Mouse (Mus musculus): ENCODE results near the gene Ss18l1.

DNA sequence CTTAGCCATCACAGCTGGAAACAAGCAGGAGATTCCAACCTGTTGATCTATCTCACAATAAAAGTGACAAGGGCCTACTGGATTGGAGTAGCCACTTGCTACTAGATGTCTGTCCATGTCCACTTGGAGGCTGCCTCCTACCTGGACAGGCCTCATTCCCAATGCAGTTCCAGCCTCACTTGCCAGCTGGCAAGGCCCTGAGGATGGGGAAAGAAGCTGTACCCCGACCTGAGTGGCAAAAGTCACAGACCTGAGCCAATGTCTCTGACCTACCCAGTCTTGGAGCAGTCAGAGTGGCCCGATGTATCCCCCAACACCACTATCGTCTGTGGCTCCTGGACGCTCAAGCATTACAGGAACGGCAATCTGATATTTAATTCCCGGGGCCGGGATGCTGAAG lies 28.6 kb upstream of the Ss18l1 start:
- TF ChIP-seq MAX (IDR thresholded peaks at IDR 0.05; ENCODE audit: low read length) (no peak), E2F4 (IDR thresholded peaks at IDR 0.05; ENCODE audit: insufficient replicate concordance, low read depth, low read length) (no peak), CTCF (conservative IDR thresholded peaks at IDR 0.05 in 1 of 2, IDR thresholded peaks at IDR 0.05 in 1 of 2; ENCODE audit: low read depth in 2 of 2, low read length in 2 of 2) (no peak), POLR2AphosphoS2 (IDR thresholded peaks at IDR 0.05; ENCODE audit: low read depth, low read length) (no peak), EP300 (IDR thresholded peaks at IDR 0.05; ENCODE audit: low read length) (no peak), USF1 (IDR thresholded peaks at IDR 0.05; ENCODE audit: low read depth, low read length) (no peak), KAT2A (IDR thresholded peaks at IDR 0.05; ENCODE audit: insufficient replicate concordance, low read length) (no peak), NELFE (IDR thresholded peaks at IDR 0.05; ENCODE audit: low read depth, low read length) (no peak), CHD2 (IDR thresholded peaks at IDR 0.05; ENCODE audit: low read length) (no peak), TCF12 (IDR thresholded peaks at IDR 0.05; ENCODE audit: low read depth, low read length) (no peak), RCOR1 (conservative IDR thresholded peaks at IDR 0.05; ENCODE audit: low read depth, low read length) (no peak), MEF2A (IDR thresholded peaks at IDR 0.05; ENCODE audit: borderline replicate concordance, low read depth, low read length) (no peak), TBP (conservative IDR thresholded peaks at IDR 0.05; ENCODE audit: low read depth, low read length) (no peak)
